Mouse (Mus musculus) megakaryocyte, embryonic 14.5 days (primary cell): Measurements from ENCODE around the gene Nfatc2ip.

Experiments
- FLI1 ChIP-seq: IDR thresholded peaks from 2 replicates; pipeline ENCODE4 v1.6.1; 2012; ENCODE audit warnings: low read length, inconsistent platforms, mixed read lengths
- GATA1 ChIP-seq: IDR thresholded peaks from 3 replicates; pipeline ENCODE4 v1.6.1; 2012; ENCODE audit warnings: mixed read lengths, low read length, inconsistent platforms, borderline replicate concordance

DNA sequence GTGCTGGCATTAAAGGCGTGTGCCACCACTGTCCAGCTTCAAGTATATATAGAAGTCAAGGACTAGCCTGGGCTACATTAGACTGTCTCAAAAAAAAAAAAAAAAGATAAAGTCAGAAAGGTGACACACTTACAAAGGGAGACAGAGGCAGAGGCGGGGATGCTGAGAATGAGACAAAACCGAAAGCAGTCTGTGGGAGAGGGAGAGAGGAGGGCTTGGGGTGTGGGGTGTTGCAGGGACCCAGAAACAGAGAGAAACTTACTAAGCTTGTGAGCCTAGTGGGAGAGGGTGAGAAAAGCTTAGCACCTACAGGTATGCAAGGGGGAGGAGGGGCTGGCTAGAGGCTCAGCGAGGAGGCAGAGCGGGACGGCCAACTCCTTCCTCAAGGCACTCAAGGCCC lies 38.7 kb downstream of the Nfatc2ip start:
- no peak for TF ChIP-seq GATA1
- TF ChIP-seq FLI1: no peak
